Mouse (Mus musculus) ovary, postnatal 10 days (tissue): Measurements from ENCODE around the gene Sema5a.
"Not testable (repeated sequence)": the region's sequence is repeated elsewhere in the genome, so short reads cannot be mapped to it uniquely, and the experiment has no call there.

Source experiments
- DNase-seq: peaks from one replicate; pipeline ENCODE4 v3.0.0; 2022; ENCODE audit warnings: low spot score

Gene Sema5a

DNA sequence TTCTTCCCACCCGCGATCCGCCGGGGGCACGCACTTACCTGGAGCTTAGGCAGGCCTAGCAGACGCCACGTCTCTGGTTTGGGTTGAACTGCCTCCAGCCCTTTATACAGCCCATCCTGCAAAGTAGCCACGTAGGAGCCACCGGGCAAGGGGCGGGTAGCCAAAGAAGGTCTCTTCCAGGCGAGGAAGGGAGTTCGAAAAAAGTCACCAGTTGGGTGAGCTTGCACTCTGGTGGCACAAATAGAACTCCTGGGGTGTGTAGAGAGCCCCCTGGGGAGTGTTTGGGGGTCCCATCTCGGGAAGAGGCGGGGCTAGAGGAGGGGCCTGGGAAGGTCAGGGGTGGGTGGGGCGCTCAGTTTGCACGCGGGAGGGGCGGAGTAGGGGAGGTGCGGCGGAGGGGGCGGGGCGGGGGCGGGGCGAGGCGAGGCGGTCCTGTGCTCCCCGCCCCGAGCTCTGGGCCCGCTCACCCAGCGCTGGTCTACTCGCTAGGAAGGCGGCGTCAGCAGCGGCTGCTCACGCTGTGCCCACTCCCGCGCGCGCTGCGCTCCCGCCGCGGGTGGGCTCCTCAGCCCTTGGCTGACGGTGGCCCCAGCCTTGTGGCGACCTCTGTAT lies at the start of gene Sema5a:
Sema5a (plus strand) TSS at position 467 of the 612 bp plus-strand sequence.
- peak; percentile 70 for DNase-seq

DNA sequence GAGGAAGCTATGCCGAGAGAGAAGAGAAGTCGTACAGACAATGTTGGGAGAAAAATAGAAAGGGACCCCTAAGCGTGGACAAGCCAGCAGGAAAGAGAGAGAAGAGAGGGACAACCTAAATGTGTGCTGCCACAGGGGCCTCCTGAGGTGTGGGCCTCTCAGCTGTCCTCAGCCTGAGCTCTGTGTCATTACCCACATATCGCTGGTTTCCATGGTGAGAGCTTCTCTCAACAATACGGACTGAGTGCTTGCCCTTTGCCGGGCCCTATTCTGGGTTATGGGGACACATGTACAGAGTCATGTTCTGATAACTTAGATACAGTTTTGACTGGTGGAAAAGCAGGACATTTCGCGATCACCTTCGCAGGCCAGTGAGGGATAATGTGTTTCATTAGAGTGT lies 46.5 kb upstream of the Sema5a start:
- DNase-seq, result no peak

DNA sequence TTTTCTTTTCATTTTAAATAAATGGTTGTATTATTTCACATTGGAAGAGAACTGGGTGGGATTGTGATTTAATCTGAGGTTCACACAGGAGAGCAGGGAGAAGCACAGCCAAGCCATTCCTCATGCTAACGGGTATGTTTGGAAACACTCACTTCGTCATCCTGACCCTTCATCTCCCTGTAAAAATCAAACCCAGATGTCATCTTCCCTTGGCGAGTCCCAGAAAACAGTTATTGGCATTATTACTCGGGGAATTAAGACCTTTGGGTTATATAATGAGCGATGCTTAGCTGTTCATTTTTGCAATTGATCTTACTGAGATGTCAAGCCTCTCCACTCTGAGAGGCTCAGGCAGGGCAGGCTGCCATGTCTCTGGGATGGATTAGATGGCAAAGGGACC lies 46.0 kb upstream of the Sema5a start:
- no peak for DNase-seq

DNA sequence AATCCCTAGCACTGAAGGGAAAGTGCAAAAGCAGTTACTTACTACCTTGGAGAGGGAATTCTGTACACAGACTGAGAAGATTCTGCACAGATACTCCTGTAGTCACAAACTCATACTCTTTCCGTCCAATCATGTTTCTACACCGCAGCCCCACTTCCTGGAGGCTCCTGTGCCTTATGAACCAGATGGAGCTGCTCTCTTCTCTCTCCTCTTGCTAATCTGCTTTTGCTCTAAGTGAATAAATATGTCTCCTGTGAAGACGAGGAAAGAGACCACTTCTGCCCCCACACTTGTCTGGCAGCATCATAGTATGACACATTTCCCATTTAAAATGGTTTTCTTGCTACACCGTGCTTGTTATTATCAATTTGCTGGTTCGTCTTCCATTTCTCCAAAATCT lies 41.4 kb upstream of the Sema5a start:
- DNase-seq, result no peak

DNA sequence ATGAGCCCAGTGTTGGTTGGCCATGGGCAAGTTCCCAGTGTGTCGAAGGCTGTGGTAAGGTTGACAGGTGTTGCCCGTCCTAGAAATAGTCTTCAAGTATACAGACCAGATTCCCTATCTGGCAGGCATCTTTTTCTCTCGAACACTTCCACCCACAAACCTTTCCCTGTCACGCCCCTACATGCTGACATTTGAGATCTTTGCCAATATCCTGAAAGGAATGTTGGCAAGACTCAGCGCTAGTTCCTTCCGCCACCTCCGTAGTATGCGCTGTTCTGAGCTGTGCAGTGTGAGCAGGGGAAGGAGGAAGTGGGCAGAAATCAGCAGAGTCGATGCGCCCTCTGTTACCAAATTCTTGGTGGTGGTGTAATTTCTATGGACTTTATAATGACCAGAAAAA lies 39.7 kb upstream of the Sema5a start:
- no peak for DNase-seq

DNA sequence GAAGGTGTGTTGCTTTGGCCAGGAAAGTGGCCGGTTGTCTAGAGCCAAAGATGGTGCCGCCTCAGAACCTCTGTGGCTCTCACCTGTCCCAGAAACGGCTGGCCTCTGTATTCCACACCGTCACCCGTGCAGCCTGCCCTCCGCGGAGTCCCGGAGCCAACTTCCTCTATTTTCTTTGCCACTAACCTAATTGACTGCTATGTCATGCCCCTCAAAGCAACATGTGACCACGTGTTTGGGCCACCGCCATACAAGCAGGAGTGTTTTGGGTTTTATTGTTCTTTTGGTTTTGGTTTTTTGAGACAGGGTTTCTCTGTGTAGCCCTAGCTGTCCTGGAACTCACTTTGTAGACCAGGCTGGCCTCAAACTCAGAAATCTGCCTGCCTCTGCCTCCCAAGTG lies 29.9 kb upstream of the Sema5a start:
- not testable (repeated sequence) for DNase-seq

DNA sequence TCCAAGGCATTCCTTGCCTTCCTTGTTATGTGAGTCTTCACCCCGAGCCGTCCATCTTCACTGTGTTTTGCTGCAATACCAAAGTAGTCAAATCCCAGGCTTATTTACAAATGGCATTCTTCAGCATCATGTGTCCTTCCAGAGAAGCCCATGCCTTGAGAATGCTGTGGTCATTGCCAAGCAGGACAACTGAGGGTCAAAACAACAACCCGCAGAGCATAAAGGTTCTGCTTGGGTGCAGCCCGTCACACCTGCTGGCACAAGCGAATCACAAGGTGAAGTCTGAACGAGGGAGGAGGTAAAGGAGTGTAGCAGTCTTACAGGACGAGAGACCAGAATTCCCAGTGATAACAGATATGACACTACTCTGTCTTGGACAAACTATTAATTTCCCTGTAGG lies 21.6 kb upstream of the Sema5a start:
- no peak for DNase-seq

DNA sequence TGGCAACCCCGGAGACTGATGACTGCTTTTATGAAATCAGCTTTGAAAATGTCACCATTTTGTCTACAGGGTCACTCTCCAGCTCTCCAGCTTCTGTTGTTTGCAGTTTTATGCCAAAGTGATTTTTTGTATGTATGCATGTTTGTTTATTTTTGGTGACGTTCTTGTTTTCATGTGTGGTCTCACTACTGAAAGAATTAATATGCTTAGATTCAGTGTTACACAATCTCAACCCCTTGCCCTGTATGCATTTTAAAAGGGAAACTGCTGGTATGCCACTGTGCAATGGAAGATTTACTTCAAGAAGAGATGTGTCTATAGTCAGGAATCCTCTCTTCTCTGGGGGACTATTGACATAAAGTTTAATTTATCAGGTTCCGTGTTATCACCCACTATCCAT lies 19.2 kb upstream of the Sema5a start:
- DNase-seq, result no peak

DNA sequence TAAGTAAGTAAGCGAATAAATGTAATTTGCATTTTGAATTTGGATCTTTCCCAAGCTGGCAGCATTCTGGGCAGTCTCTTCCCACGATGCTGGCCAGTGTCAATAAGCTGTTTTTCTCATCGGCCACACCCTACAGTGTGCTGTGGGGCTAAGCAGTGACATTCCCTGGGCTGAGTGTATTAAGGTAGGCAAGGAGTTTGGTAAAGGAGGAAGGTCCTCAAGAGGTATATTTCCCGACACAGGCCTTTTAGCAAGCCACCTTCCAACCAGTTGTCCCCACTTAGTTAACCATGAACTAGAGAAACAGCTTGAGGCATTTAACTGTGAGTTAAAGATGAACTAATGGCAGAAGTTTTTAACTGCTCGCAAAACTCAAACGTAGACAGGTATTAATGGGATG lies 18.2 kb upstream of the Sema5a start:
- no peak for DNase-seq

DNA sequence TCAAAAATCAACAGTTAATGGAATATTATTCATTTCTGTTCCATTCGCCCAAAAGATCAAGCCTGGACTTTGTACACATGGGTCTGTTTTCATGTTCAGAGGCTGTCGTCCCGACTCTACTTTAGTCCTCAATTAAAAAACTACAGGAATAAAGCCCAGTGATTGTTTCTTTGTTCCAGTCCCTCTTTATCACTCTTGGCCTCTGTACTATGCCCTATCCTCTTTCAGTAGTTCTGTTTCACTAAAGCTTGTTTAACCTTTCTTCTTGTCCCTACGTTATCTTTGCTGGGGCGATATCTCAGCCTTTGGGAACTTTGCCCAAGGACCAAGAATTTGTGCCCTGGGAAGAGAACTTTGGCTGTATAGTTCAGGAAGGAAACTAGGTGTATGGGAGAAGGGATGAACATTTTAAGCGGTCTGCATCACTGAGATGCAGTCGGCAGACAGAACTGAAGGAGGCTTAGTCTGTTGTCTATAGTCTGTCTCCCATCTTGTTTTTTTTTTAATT lies 17.7 kb upstream of the Sema5a start:
- DNase-seq, result no peak

DNA sequence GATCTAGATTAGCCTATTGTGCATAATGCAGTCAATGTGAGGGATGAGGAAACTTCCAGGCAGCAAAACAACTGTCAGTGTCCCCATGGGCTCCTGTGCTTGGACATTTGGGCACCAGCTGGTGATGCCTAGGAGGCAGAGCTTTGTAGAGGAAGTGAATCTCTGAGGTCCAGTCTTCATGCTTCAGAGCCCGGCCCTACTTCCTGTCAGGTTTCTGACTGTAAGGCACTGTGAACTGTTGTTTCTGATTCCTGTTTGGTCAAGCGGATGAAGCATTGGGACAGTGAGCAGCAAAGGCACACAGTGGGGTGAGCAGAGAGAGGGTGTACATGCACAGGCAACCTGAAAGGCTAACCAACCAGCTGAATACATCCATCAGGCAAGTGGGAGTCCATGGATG lies 14.5 kb upstream of the Sema5a start:
- no peak for DNase-seq

DNA sequence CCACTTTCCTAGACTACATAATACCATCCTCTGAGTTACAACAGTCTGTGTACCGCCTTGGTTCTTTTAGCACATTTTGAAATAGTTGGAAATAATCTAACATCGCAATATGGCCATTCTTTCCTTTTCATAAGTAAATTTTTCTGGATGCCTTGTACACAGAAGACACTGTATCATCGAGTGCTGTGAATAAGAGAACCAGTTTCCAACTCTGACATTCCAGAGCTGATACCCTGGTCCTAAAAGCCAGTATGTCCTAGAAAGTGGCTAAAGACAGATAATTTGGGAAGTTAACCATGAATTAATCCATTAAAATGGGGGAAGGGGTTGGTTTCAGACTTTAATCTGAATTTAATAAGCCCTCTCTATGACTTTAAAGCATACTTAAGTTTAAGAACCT lies 12.4 kb upstream of the Sema5a start:
- no peak for DNase-seq

DNA sequence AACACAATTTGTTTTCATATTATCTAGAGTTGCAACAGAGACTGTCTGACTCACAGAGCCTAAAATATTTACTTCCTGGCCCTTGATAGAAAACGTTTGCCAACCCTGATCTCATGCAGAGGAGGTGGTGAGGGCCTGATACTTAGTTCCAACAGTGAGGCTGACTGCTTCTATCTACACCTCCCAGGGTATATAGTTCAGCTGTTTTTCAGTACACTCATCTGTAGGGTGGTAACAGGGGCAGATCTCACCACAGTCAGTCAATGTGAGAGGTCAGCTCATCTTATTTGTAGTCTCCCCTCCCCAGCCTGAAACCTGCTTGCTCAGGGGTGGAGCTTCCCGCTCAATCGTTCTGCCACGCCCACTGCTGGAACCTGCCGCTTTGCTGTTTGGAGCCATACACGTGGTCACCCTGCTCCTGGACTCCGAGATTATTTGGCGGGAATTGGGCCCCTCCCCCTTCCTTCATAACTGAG lies 11.9 kb upstream of the Sema5a start:
- not testable (repeated sequence) for DNase-seq

DNA sequence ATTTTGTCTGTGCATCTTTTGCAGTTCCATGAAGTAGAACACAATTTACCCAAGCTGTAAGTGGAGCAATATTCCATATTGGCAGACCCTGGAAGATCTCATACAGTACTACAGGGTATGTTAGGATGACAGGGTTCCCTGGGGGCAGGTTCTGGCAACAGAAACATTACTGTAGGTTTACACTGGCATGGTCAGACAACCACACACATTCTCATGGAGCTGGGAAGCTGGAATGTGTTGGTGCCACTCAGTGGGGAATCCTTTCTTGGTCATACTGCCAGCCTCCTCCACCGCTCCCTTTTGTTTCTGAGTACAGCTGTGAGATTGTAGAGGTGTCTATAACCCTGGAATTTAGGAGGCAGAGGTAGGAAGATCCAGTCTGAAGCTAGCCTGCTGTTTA lies 11.2 kb upstream of the Sema5a start:
- DNase-seq, result no peak

DNA sequence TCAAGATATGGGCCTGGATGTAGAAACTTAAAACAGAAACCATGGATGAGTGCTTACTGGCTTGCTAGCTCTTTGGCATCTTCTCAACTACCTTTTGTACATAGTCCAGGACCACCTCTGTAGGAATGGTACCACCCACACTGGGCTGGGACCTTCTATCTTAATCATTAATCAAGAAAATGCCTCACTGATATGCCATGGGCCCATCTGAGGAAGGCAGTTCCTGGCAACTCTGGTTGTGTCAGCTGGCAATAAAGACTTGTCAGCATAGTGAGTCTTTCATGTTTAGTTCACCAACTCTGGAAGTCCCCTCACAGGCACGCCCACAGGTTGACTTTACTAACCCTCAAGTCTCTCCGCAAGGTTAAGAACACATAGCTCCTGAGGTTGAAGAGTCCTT lies 5.5 kb upstream of the Sema5a start:
- DNase-seq, result no peak

DNA sequence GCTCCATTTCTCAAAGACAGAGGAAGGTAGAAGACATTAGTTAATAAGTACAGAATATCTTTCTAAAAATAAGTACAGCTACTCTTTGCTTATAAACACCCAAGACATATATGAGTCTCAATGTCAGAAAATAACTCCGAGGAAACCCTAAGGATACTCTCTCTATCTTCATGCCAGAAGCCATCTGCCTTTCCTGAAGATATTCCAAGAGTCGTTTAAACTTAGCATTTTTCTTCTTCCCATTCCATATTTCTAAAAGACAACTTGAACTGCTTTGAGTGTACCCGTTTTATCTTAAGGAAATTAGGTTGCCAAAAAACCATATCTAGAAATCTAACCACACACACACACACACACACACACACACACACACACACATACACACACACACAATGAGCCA lies 4.5 kb upstream of the Sema5a start:
- DNase-seq, result no peak

DNA sequence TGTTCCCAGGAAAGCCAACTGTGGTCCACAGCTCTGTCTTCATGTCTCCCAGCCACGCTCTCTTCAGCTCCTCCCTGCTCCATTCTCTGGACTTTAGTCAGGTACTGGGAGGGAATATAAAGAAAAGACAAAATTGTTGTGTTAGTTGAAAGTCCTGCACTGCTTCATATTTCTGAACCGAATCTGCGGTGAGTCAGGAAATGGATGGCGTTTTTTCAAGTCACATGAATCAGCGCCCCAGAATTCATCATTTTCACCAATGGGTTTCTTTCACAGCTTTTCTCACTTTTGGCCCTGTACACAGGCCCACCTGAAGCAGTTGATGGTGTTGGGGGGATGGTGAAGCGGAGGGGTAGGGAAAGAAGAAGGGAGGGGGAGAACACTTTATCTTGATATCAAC lies 2.9 kb upstream of the Sema5a start:
- DNase-seq, result no peak

DNA sequence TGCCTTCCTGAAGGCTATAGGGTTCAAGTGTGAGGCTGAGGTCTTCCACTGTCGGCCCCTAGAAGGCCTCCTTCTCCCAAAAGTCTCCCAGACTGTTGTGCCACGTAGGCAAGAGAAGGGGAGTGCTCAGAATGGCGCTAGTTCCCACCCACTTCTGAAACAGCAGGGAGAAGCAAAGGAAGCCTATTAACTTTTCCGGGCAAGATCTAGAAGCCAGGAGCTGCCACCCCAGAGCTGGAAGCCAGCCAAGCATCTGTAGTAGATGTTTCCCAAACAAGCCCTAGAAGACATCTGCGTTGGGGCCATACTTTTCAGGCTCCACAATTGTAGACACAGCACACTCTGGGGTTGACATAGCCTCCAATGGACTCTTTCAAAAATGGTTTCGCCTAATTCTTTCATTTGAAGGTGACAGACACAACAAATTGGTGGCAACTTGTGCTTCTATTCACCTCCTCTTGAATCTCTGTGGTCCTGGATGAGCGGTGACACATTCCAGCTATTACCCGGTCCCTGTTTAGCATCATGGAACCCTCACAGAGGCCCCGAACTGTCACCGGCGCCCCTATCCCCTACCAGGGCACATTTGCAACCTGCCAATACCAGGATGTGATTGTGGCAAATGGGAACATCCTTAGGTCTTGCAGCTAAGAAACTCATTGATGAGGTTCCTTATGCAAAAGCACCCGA lies 1.4 kb upstream of the Sema5a start:
- no peak for DNase-seq

DNA sequence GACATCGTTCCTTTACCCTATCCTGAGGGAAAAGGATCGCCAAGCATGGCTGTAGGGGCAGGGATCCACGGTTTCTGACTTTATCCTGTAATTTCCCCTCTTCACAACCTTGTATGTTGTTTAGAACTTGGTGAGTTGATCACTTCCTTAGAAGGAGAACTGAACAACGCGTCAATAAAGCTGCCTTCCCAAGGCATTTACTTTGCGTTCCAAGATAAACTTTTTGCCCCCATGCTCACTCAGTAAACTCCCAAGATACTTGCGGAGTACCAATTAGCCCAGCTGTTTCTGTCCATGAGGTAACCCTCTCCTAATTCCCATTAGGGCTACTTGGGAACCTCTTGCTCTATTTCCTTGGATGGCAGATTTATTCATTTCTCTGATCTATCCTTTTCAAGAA lies 786 bp upstream of the Sema5a start:
- no peak for DNase-seq

DNA sequence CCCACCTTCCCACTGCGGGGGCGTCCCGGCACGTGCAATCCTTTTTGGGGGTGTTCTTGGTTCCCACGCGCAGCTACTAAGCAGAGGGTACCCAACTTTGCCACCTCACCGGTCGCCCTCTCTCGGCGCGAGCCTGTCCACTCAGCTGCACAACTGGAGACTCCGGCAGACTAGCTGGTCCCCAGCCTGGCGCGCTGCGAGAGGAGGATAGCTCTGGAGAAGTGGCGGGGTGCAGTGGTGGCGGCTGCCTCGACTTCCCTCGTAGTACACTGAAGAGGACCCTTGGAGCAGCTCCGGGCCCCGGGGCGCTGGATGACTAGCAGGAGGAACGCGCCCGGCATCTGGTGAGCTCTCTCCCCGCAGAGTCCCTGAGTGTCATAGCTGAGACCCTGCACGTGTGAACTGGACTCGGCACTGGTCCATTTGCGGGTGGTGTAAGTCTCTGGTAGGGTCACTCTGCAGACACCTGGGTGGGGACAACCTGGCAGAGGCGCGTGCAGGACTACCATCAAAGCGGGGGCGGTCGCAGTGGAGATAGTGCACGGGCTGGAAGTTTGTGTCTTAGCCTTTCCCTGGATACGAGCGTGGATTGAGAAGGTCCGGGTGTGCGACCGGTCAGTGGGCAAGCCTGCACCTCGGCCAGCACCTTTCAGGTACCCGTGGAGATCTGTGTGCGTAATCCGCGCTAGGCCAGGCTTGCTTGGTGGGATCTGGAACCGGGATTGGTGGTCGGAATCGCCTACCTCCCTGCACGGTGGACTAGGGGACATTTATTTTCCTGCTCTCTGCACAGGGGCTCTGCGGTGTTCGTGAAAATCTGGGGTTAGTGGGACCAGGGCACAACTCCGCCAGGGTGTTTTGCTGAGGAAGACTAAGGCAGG lies 586 bp downstream of the Sema5a start:
- no peak for DNase-seq

DNA sequence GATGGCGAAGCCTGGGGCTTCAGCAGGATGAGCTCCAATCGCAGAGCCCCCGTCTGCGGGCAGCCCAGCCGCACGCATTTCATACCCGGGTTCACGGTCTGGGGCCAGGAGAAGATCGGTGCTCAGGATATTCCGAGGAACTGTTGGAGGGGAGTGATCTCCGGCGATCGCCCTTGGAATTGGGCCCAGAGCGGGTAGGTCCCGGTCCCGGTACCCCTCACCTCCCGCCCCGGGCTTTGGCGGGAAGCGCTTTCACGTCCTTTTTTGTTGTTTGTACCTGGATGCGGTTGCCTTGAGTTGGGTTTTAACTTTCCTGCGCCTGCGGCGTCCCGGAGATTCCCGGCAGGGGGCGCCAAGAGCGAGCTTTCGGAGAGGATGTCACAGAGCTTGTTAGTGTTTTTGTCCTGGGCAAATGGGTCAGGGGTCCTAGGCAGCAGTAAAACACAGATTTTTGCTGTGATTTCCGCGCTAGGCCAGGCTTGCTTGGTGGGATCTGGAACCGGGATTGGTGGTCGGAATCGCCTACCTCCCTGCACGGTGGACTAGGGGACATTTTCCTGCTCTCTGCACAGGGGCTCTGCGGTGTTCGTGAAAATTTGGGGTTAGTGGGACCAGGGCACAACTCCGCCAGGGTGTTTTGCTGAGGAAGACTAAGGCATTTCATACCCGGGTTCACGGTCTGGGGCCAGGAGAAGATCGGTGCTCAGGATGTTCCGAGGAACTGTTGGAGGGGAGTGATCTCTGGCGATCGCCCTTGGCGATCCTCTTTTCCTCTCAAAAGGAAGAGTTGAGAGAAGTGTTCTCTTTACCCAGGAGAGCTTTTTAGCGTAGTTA lies 1.4 kb downstream of the Sema5a start:
- DNase-seq, result peak; percentile 96

DNA sequence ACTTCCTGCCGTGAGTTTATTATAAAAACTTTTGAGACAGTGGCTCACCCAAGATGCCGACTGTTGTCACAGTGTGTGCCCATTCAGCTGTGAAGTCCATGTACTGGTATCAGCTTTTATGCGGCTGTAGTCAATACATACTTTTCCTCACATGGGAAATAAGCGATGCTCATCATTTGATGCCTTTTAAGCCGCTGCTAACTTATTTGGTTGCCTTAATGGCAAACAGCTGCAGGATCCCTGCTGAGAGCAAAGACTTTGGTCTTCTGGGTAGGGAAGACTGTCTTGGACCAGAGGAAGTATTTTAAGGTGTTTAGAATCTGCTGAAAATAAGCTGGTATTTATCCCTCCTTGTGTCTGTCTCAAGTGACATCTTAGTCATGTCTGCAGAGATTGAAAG lies 2.7 kb downstream of the Sema5a start:
- no peak for DNase-seq
